Mouse (Mus musculus): ENCODE results near the gene Ankrd13b. TPM values are rescaled to one million over a fixed set of nuclear protein-coding genes. Genes with fewer than 3 reads are reported as not detected.
"Not testable (repeated sequence)": the region's sequence is repeated elsewhere in the genome, so short reads cannot be mapped to it uniquely, and the experiment has no call there.

Gene Ankrd13b
- polyA plus RNA-seq (2012; rRNA removed): 2.9 and 3.6 TPM in 2 replicates

- H3K36me3 ChIP-seq (ENCODE audit: control insufficient read depth, insufficient read depth, low read length): peaks cover 1% of the 10 kb centered on the region
- H3K27ac ChIP-seq (ENCODE audit: control insufficient read depth, insufficient read depth, low read depth, low read length): no peak within 1 kb of the TSS
- H3K4me3 ChIP-seq (ENCODE audit: control insufficient read depth, low read depth, low read length): peak within 1 kb of the TSS; percentile 80
- no peak for TF ChIP-seq CTCF (IDR thresholded peaks at IDR 0.05; ENCODE audit: control insufficient read depth, insufficient read depth, insufficient replicate concordance, low read depth, low read length)
- TF ChIP-seq POLR2A (IDR thresholded peaks at IDR 0.05; ENCODE audit: control insufficient read depth, low read depth, low read length): no peak
- peaks cover 34% of the 10 kb centered on the region for H3K4me1 ChIP-seq (ENCODE audit: control insufficient read depth, insufficient read depth, low read length)
- H3K27me3 ChIP-seq (ENCODE audit: control insufficient read depth, insufficient read depth, low read length): peaks cover 3% of the 10 kb centered on the region; the same call in 1 of the 2 replicates
Measured at GRCm38 (mm10) chr11:77489591-77490235, at the start of gene Ankrd13b. Gene Ankrd13b (minus strand): TSS chr11:77489678.

DNA sequence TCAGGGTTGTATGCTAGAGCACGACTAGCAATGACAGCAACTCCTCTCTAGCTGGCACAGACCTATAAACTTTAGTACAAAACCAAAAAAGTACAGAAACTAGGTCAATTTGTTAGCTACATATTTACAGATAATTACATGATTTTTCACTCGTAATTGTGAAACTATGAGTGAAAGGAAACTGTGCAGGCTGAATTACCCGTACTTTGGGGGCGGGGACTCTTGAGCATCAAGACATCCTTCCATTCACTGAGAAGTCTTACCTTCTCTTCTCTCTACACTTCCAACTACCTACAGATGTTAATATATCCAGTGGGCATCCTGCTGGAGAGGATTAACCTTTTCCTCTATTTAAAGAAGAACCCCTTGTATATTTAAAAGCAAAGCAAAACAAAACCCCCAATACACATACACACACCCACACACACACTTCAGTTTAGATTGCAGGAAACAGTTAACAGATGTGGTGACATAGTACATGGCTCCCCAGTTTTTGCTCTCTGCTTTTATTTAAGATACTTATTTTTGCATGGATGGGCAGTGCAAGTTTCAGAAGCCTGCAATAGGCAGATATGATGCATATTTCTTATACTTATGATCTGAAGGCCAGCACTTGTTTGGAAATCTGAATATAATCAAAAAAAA is 42.8 kb upstream of the Ankrd13b start:
- Histone ChIP-seq H3K27me3 (ENCODE audit: control insufficient read depth, insufficient read depth, low read length) (no peaks in the 10 kb centered on the region), H3K4me1 (ENCODE audit: control insufficient read depth, insufficient read depth, low read length) (no peaks in the 10 kb centered on the region), H3K4me3 (ENCODE audit: control insufficient read depth, low read depth, low read length) (no peak overlapping the region), H3K27ac (ENCODE audit: control insufficient read depth, insufficient read depth, low read depth, low read length) (no peak overlapping the region), H3K36me3 (ENCODE audit: control insufficient read depth, insufficient read depth, low read length) (no peaks in the 10 kb centered on the region; the same call in 1 of the 2 replicates)
- TF ChIP-seq POLR2A (IDR thresholded peaks at IDR 0.05; ENCODE audit: control insufficient read depth, low read depth, low read length): no peak
- no peak for TF ChIP-seq CTCF (IDR thresholded peaks at IDR 0.05; ENCODE audit: control insufficient read depth, insufficient read depth, insufficient replicate concordance, low read depth, low read length)

GRCm38 (mm10) chr11:77530862-77531261 is 41.4 kb upstream of the Ankrd13b start:
- H3K4me3 ChIP-seq (ENCODE audit: control insufficient read depth, low read depth, low read length): no peak overlapping the region
- TF ChIP-seq POLR2A (IDR thresholded peaks at IDR 0.05; ENCODE audit: control insufficient read depth, low read depth, low read length): no peak
- TF ChIP-seq CTCF (IDR thresholded peaks at IDR 0.05; ENCODE audit: control insufficient read depth, insufficient read depth, insufficient replicate concordance, low read depth, low read length): no peak
- no peaks in the 10 kb centered on the region for H3K4me1 ChIP-seq (ENCODE audit: control insufficient read depth, insufficient read depth, low read length)
- no peaks in the 10 kb centered on the region for H3K27me3 ChIP-seq (ENCODE audit: control insufficient read depth, insufficient read depth, low read length)
- H3K36me3 ChIP-seq (ENCODE audit: control insufficient read depth, insufficient read depth, low read length): no peaks in the 10 kb centered on the region; the same call in 1 of the 2 replicates
- H3K27ac ChIP-seq (ENCODE audit: control insufficient read depth, insufficient read depth, low read depth, low read length): no peak overlapping the region

GRCm38 (mm10) chr11:77529644-77530043 is 40.2 kb upstream of the Ankrd13b start:
- Histone ChIP-seq H3K4me3 (ENCODE audit: control insufficient read depth, low read depth, low read length) (no peak overlapping the region), H3K27ac (ENCODE audit: control insufficient read depth, insufficient read depth, low read depth, low read length) (no peak overlapping the region), H3K27me3 (ENCODE audit: control insufficient read depth, insufficient read depth, low read length) (no peaks in the 10 kb centered on the region), H3K4me1 (ENCODE audit: control insufficient read depth, insufficient read depth, low read length) (no peaks in the 10 kb centered on the region), H3K36me3 (ENCODE audit: control insufficient read depth, insufficient read depth, low read length) (no peaks in the 10 kb centered on the region; the same call in 1 of the 2 replicates)
- no peak for TF ChIP-seq POLR2A (IDR thresholded peaks at IDR 0.05; ENCODE audit: control insufficient read depth, low read depth, low read length)
- TF ChIP-seq CTCF (IDR thresholded peaks at IDR 0.05; ENCODE audit: control insufficient read depth, insufficient read depth, insufficient replicate concordance, low read depth, low read length): no peak

DNA sequence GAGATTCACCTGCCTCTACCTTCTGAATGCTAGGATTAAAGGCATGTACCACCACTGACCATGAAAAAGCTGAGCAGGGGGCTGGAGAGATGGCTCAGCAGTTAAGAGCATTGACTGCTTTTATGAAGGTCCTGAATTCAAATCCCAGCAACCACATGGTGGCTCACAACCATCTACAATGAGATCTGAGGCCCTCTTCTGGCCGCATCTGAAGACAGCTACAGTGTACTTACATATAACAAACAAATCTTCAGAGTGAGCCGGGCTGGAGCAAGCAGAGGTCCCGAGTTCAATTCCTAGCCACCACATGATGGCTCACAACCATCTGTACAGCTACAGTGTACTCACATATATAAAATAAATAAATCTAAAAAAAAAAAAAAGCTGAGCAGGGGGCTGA is 38.9 kb upstream of the Ankrd13b start:
- H3K27ac ChIP-seq (ENCODE audit: control insufficient read depth, insufficient read depth, low read depth, low read length); H3K4me1 ChIP-seq (ENCODE audit: control insufficient read depth, insufficient read depth, low read length); H3K4me3 ChIP-seq (ENCODE audit: control insufficient read depth, low read depth, low read length); H3K36me3 ChIP-seq (ENCODE audit: control insufficient read depth, insufficient read depth, low read length); H3K27me3 ChIP-seq (ENCODE audit: control insufficient read depth, insufficient read depth, low read length): not testable (repeated sequence)

DNA sequence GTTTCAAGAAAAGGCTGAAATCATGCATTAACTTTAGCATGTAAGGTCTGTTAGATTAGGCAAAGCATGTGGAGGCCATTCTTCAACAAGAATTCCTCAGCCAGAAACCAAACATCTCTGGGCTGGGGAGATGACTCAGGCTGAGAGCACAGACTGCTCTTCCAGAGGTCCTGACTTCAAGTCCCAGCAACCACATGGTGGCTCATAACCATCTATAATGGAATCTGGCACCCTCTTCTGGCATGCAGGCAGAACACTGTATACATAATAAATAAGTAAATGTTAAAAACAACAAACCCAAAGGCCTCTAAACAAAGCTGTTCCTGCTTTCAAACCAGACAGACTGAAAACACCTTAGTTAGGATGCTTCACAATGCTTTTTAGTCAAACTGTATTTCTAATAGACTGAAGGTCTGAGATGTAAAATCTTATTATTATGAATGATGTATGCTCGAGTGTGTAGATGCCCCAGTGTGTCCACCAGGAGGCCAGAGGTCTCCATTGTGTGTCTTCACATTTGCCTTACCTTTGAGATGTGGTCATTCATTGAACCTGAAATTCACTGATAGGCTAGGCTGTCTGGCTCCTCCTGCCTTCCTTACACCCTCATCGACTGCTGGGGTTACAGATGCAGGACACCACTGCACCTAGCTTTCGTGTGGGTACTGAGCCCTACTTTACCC is 36.5 kb upstream of the Ankrd13b start:
- no peaks in the 10 kb centered on the region for H3K36me3 ChIP-seq (ENCODE audit: control insufficient read depth, insufficient read depth, low read length)
- no peaks in the 10 kb centered on the region for H3K4me1 ChIP-seq (ENCODE audit: control insufficient read depth, insufficient read depth, low read length)
- no peak overlapping the region for H3K4me3 ChIP-seq (ENCODE audit: control insufficient read depth, low read depth, low read length)
- no peak overlapping the region for H3K27ac ChIP-seq (ENCODE audit: control insufficient read depth, insufficient read depth, low read depth, low read length)
- H3K27me3 ChIP-seq (ENCODE audit: control insufficient read depth, insufficient read depth, low read length): no peaks in the 10 kb centered on the region
- no peak for TF ChIP-seq CTCF (IDR thresholded peaks at IDR 0.05; ENCODE audit: control insufficient read depth, insufficient read depth, insufficient replicate concordance, low read depth, low read length)
- no peak for TF ChIP-seq POLR2A (IDR thresholded peaks at IDR 0.05; ENCODE audit: control insufficient read depth, low read depth, low read length)
